Mouse (Mus musculus): ENCODE results near the gene Vps13a. TPM values are rescaled to one million over a fixed set of nuclear protein-coding genes. Genes with fewer than 3 reads are reported as not detected.

Gene Vps13a
- total and polyA plus RNA-seq, 3 experiments = 21.5 to 335 (median 29.7) TPM

- peaks cover 2 to 19% of the 10 kb centered on the region in 2 experiments for H3K36me3 ChIP-seq (ENCODE audit: control insufficient read depth in 1 of 2, insufficient read depth in 2 of 2, low read length in 2 of 2)
- TF ChIP-seq MAZ (IDR thresholded peaks at IDR 0.05; ENCODE audit: low read depth, low read length) (no peak), NELFE (IDR thresholded peaks at IDR 0.05; ENCODE audit: low read depth, low read length) (no peak), ZMIZ1 (IDR thresholded peaks at IDR 0.05; ENCODE audit: low read depth, low read length) (no peak), USF1 (IDR thresholded peaks at IDR 0.05; ENCODE audit: low read depth, low read length) (no peak), ELF1 (IDR thresholded peaks at IDR 0.05; ENCODE audit: low read depth, low read length) (no peak), SIN3A (IDR thresholded peaks at IDR 0.05; ENCODE audit: low read length) (no peak), GATA1 (IDR thresholded peaks at IDR 0.05; ENCODE audit: low read depth, low read length) (no peak), POLR2AphosphoS5 (IDR thresholded peaks at IDR 0.05; ENCODE audit: borderline replicate concordance, low read depth, low read length) (no peak), BHLHE40 (IDR thresholded peaks at IDR 0.05; ENCODE audit: borderline replicate concordance, low read depth, low read length) (no peak), POLR2A (IDR thresholded peaks at IDR 0.05; ENCODE audit: control insufficient read depth in 1 of 2, insufficient read depth in 1 of 2, low read depth in 1 of 2, low read length in 2 of 2, poor library complexity in 1 of 2) (no peak), ETS1 (IDR thresholded peaks at IDR 0.05; ENCODE audit: low read depth, low read length) (no peak), ZKSCAN1 (IDR thresholded peaks at IDR 0.05; ENCODE audit: low read depth, low read length) (no peak), CHD2 (IDR thresholded peaks at IDR 0.05; ENCODE audit: low read length) (no peak), USF2 (IDR thresholded peaks at IDR 0.05; ENCODE audit: borderline replicate concordance in 1 of 2, insufficient read depth in 1 of 2, low read depth in 1 of 2, low read length in 2 of 2) (no peak)
- no peak overlapping the region for H3K9ac ChIP-seq (ENCODE audit: control insufficient read depth, low read depth, low read length, poor library complexity, severe bottlenecking)
- H3K4me3 ChIP-seq (ENCODE audit: control insufficient read depth in 1 of 2, insufficient read depth in 1 of 2, low read depth in 2 of 2, low read length in 2 of 2) = no peak overlapping the region
- no peaks in the 10 kb centered on the region for H3K9me3 ChIP-seq (replicated peaks; ENCODE audit: insufficient read depth, low read length)
- no peak overlapping the region for H3K27ac ChIP-seq (ENCODE audit: control insufficient read depth, low read depth, low read length)
- no peaks in the 10 kb centered on the region for H3K27me3 ChIP-seq (ENCODE audit: control insufficient read depth in 1 of 2, insufficient read depth in 2 of 2, low read length in 2 of 2)
- H3K79me2 ChIP-seq (ENCODE audit: control insufficient read depth, insufficient read depth, low read length, poor library complexity) = no peaks in the 10 kb centered on the region
- H3K4me1 ChIP-seq (ENCODE audit: control insufficient read depth in 1 of 2, insufficient read depth in 2 of 2, low read length in 2 of 2) = peaks cover 0 to 2% of the 10 kb centered on the region in 2 experiments; a peak in 1 of 4 replicates
- peak; percentile 29 for DNase-seq (ENCODE audit: low read depth, low spot score)
Observed at GRCm38 (mm10) chr19:16701790-16702189, 78.9 kb downstream of the Vps13a start.

DNA sequence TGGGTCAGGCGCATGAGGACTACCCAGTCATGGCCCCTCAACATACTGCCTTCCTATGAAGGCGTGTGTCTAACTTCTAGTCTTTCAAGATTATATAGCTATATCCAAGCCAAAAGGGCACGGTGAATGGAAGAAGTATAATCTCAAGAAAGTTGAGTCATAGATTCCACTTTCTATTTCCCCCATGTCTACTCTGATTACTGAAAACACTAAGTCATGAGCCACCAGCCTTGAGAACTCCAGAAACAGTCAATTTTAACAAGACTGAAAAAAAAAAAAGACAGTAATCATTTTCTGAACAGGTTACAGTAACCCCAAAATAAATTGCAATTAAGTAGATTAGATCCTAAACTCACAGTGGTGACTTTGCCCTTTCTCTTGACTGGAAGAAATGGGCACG lies 95.8 kb downstream of the Vps13a start:
- Histone ChIP-seq H3K9ac (ENCODE audit: control insufficient read depth, low read depth, low read length, poor library complexity, severe bottlenecking) (no peak overlapping the region), H3K79me2 (ENCODE audit: control insufficient read depth, insufficient read depth, low read length, poor library complexity) (no peaks in the 10 kb centered on the region), H3K4me3 (ENCODE audit: control insufficient read depth in 1 of 2, insufficient read depth in 1 of 2, low read depth in 2 of 2, low read length in 2 of 2) (no peak overlapping the region), H3K27ac (ENCODE audit: control insufficient read depth, low read depth, low read length) (no peak overlapping the region), H3K27me3 (ENCODE audit: control insufficient read depth in 1 of 2, insufficient read depth in 2 of 2, low read length in 2 of 2) (no peaks in the 10 kb centered on the region), H3K36me3 (ENCODE audit: control insufficient read depth in 1 of 2, insufficient read depth in 2 of 2, low read length in 2 of 2) (peaks cover 0 to 19% of the 10 kb centered on the region in 2 experiments; a peak in 2 of 4 replicates), H3K9me3 (replicated peaks; ENCODE audit: insufficient read depth, low read length) (no peaks in the 10 kb centered on the region), H3K4me1 (ENCODE audit: control insufficient read depth in 1 of 2, insufficient read depth in 2 of 2, low read length in 2 of 2) (no peaks in the 10 kb centered on the region)
- no peak for DNase-seq (ENCODE audit: low read depth, low spot score)
- no peak for TF ChIP-seq POLR2AphosphoS2 (IDR thresholded peaks at IDR 0.05; ENCODE audit: low read length)
- no peak for TF ChIP-seq ETS1 (IDR thresholded peaks at IDR 0.05; ENCODE audit: low read depth, low read length)
- no peak for TF ChIP-seq CHD2 (IDR thresholded peaks at IDR 0.05; ENCODE audit: low read length)

DNA sequence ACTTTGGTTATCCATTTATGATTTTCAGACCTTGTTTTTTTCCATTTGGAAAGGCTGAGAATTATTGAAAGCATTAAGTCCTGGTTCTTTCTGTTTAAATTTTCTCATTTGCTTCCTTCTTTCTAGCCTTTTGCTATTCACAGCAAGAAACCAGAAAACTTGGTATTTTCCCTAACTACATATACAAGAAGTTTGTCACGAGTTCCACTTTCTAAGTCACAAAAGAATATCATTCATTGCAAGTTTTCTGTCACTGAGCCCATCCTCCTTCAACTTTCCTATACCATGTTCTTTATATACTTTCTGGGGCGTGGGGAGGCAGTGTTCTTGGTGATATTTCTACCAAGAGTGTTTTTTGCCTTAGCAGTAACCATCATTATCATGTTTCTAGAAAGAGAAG lies 96.5 kb downstream of the Vps13a start:
- H3K9ac ChIP-seq (ENCODE audit: control insufficient read depth, low read depth, low read length, poor library complexity, severe bottlenecking) = no peak overlapping the region
- DNase-seq (ENCODE audit: low read depth, low spot score) = no peak
- no peaks in the 10 kb centered on the region for H3K79me2 ChIP-seq (ENCODE audit: control insufficient read depth, insufficient read depth, low read length, poor library complexity)
- H3K27me3 ChIP-seq (ENCODE audit: control insufficient read depth in 1 of 2, insufficient read depth in 2 of 2, low read length in 2 of 2) = no peaks in the 10 kb centered on the region
- H3K9me3 ChIP-seq (replicated peaks; ENCODE audit: insufficient read depth, low read length) = no peaks in the 10 kb centered on the region
- H3K4me1 ChIP-seq (ENCODE audit: control insufficient read depth in 1 of 2, insufficient read depth in 2 of 2, low read length in 2 of 2) = no peaks in the 10 kb centered on the region
- H3K4me3 ChIP-seq (ENCODE audit: control insufficient read depth in 1 of 2, insufficient read depth in 1 of 2, low read depth in 2 of 2, low read length in 2 of 2) = no peak overlapping the region
- no peak overlapping the region for H3K27ac ChIP-seq (ENCODE audit: control insufficient read depth, low read depth, low read length)
- H3K36me3 ChIP-seq (ENCODE audit: control insufficient read depth in 1 of 2, insufficient read depth in 2 of 2, low read length in 2 of 2) = peaks cover 0 to 19% of the 10 kb centered on the region in 2 experiments; a peak in 2 of 4 replicates
- TF ChIP-seq KAT2A (conservative IDR thresholded peaks at IDR 0.05; ENCODE audit: low read depth, low read length) (no peak), ZMIZ1 (IDR thresholded peaks at IDR 0.05; ENCODE audit: low read depth, low read length) (no peak), ELF1 (IDR thresholded peaks at IDR 0.05; ENCODE audit: low read depth, low read length) (no peak), USF2 (IDR thresholded peaks at IDR 0.05; ENCODE audit: borderline replicate concordance in 1 of 2, insufficient read depth in 1 of 2, low read depth in 1 of 2, low read length in 2 of 2) (no peak), MYC (IDR thresholded peaks at IDR 0.05; ENCODE audit: low read depth, low read length) (no peak), NRF1 (IDR thresholded peaks at IDR 0.05; ENCODE audit: insufficient read depth, low read depth, low read length, poor library complexity, severe bottlenecking) (no peak), BHLHE40 (IDR thresholded peaks at IDR 0.05; ENCODE audit: borderline replicate concordance, low read depth, low read length) (no peak), POLR2A (IDR thresholded peaks at IDR 0.05; ENCODE audit: control insufficient read depth in 1 of 2, insufficient read depth in 1 of 2, low read depth in 1 of 2, low read length in 2 of 2, poor library complexity in 1 of 2) (no peak), ZKSCAN1 (IDR thresholded peaks at IDR 0.05; ENCODE audit: low read depth, low read length) (no peak), TAL1 (IDR thresholded peaks at IDR 0.05; ENCODE audit: low read length) (no peak), POLR2AphosphoS5 (IDR thresholded peaks at IDR 0.05; ENCODE audit: borderline replicate concordance, low read depth, low read length) (no peak), TBP (IDR thresholded peaks at IDR 0.05; ENCODE audit: low read depth, low read length) (no peak), HCFC1 (IDR thresholded peaks at IDR 0.05; ENCODE audit: low read depth, low read length) (no peak), NELFE (IDR thresholded peaks at IDR 0.05; ENCODE audit: low read depth, low read length) (no peak)
